Mouse (Mus musculus): ENCODE data around the gene Ftl1. TPM values are rescaled to one million over a fixed set of nuclear protein-coding genes. Genes with fewer than 3 reads are reported as not detected.

Ftl1 gene
- polyA plus RNA-seq, 1 experiment, result 553 TPM

GRCm38 (mm10) chr7:45460377-45460776 is 693 bp upstream of the Ftl1 start:
- H3K4me1 ChIP-seq (ENCODE audit: control insufficient read depth, insufficient read depth, low read length), result peaks cover 28% of the 10 kb centered on the region
- TF ChIP-seq POLR2A (IDR thresholded peaks at IDR 0.05; ENCODE audit: insufficient read depth, low read depth, low read length), result no peak
- no peak for TF ChIP-seq CTCF (IDR thresholded peaks at IDR 0.05; ENCODE audit: insufficient read depth, low read depth, low read length)
- WGBS, result 66% methylated on average over 7 of the region's 7 CpGs
- H3K27ac ChIP-seq (ENCODE audit: insufficient read depth, low read depth, low read length), result peak overlapping the region; percentile 86
- no peak overlapping the region for H3K4me3 ChIP-seq (ENCODE audit: insufficient read depth, low read depth, low read length)

DNA sequence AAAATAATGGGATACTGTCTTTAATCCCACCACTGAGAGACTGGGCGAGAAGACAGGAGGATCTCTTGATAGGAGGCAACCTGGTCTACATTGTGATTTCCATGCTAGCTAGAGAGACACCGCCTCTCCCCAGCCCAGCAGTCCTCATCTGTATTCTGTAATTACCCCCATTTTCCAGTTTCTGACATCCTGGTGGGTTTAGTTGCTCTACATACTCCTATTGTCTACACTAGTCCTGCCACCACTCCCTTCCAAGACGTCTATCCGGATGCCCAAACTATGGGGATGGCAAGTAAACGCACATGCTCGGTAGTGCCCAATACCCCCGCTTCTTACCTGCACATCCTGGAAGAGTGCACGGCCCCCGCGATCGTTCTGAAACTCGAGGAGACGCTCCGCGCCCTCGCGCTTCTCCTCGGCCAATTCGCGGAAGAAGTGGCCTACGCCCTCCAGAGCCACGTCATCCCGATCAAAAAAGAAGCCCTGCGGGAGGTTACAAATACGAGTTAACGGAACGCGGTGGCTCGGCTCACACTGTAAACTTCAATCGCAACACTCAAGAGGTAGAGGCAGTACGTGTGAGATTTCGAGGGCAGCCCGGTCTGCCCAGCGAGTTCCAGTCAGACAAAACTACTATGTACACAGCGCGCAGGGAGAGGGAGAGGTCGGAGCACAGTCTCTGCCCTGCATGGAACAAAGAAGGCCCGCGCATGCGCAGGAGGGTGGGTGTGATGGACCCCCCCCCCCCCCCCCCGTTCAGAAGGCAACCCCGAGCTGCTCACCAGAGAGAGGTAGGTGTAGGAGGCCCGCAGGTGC is 728 bp downstream of the Ftl1 start:
- Histone ChIP-seq H3K4me3 (ENCODE audit: insufficient read depth, low read depth, low read length) (peak overlapping the region; percentile 58), H3K27ac (ENCODE audit: insufficient read depth, low read depth, low read length) (peak overlapping the region; percentile 65), H3K4me1 (ENCODE audit: control insufficient read depth, insufficient read depth, low read length) (peaks cover 22% of the 10 kb centered on the region)
- WGBS, result under 1% methylated on average over 43 of the region's 43 CpGs
- no peak for TF ChIP-seq POLR2A (IDR thresholded peaks at IDR 0.05; ENCODE audit: insufficient read depth, low read depth, low read length)
- no peak for TF ChIP-seq CTCF (IDR thresholded peaks at IDR 0.05; ENCODE audit: insufficient read depth, low read depth, low read length)

DNA sequence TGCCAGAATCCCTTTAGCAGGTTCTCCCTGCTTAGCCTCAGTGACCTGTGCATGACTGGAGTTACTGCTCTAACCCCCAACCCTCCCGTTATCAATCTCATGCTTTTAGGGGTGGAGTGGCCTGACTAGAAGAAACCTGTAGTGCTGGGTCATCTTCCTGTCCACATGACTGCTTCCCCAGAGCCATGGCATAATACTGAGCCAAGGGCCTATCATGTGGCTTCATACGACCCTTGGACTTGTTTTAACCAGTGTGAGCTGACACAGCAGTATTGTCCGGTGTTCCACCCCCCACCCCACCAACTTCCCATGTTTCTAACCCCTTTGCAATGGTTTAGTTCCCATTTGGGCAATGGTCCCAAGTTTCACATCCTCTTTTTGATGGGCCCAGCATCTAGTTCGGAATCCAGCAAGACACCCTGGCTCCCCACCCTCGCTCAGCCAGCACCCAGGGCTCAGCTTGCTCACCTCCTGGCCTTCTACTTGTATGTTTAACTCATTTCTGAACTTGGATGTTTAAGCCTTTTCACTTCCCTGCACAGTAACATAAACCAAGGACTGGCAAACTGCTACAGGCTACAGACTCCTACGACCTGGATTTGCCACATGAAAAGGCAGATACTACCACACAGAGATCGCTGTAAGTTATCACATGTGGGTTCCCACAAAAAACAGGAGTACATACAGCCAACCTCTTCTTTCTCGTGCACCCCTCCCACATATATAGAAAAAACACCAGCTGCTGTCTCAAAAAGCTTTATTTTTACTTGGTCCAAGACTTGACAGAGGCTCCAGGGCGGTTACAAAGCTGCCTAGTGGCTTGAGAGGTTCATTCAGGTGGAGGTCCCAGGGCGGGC is 2.3 kb downstream of the Ftl1 start:
- no peak overlapping the region for H3K4me3 ChIP-seq (ENCODE audit: insufficient read depth, low read depth, low read length)
- peaks cover 22% of the 10 kb centered on the region for H3K4me1 ChIP-seq (ENCODE audit: control insufficient read depth, insufficient read depth, low read length)
- H3K27ac ChIP-seq (ENCODE audit: insufficient read depth, low read depth, low read length), result no peak overlapping the region
- TF ChIP-seq POLR2A (IDR thresholded peaks at IDR 0.05; ENCODE audit: insufficient read depth, low read depth, low read length), result 0 out of 2 replicates have a peak, but pooled peaks have one; percentile 10
- TF ChIP-seq CTCF (IDR thresholded peaks at IDR 0.05; ENCODE audit: insufficient read depth, low read depth, low read length), result no peak
- WGBS, result 42% methylated on average over 10 of the region's 10 CpGs

DNA sequence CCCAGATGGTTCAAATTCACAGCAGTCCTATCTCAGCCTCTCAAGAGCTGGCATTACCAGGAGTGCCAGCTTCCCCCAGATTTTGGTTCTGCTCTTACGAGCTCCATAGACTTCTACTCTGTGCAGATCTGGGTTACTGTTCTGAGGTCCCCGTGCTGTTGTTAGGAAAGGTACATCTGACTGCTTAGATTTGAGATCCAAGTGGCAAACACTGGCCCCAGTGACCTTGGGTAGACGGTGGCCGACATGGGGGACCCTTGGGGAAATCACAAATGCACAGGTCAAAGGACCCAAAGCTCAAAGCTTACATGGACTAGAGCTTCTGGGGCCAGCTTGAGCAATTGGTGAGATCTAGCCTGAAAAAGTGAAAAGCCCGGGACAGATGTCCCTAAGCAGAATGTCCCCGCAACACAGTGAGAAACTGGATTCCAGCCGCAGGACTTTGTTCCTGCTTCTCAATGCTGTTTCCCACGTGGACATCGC is 2.9 kb downstream of the Ftl1 start:
- TF ChIP-seq POLR2A (IDR thresholded peaks at IDR 0.05; ENCODE audit: insufficient read depth, low read depth, low read length), result no peak
- TF ChIP-seq CTCF (IDR thresholded peaks at IDR 0.05; ENCODE audit: insufficient read depth, low read depth, low read length), result no peak
- H3K4me3 ChIP-seq (ENCODE audit: insufficient read depth, low read depth, low read length), result no peak overlapping the region
- 59% methylated on average over 9 of the region's 9 CpGs for WGBS
- no peak overlapping the region for H3K27ac ChIP-seq (ENCODE audit: insufficient read depth, low read depth, low read length)
- H3K4me1 ChIP-seq (ENCODE audit: control insufficient read depth, insufficient read depth, low read length), result peaks cover 22% of the 10 kb centered on the region

DNA sequence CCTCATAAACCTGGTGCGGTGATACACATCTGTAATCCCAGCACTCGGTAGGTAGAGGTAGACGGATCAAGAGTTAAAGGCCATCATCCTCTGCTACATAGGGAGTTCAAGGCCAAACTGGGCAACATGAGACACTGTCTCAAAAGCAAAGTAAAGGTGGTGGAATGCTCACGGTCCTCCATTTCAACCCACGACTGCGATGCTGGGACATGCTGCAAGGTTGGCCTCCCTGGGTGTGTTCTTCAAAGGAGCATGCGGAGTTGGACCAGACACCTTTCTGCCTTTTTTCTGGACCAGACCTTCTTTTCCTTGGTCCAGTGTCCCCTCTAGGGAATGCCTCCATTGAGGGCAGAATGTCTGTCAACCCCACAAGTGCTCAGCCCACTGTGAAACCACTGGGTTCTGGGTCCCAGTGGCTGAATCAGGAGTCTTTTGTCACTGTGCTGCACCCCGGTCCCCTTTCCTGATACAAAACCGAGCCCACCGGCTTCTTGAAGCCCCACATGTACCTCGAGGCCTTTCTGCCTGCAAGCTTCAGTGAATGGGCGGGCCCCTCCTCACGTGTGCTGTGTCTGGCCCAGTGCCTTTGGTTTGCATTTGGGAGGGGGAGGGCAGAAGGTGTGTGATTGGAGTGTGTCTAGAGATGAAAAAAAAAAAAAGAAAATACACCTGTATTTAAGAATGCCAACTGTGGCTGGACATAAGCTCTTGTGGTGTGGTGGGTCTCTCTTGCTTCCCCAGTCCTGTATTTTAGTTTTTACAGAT is 3.6 kb downstream of the Ftl1 start:
- TF ChIP-seq POLR2A (IDR thresholded peaks at IDR 0.05; ENCODE audit: insufficient read depth, low read depth, low read length) (no peak), CTCF (IDR thresholded peaks at IDR 0.05; ENCODE audit: insufficient read depth, low read depth, low read length) (no peak)
- H3K27ac ChIP-seq (ENCODE audit: insufficient read depth, low read depth, low read length), result no peak overlapping the region
- H3K4me3 ChIP-seq (ENCODE audit: insufficient read depth, low read depth, low read length), result no peak overlapping the region
- H3K4me1 ChIP-seq (ENCODE audit: control insufficient read depth, insufficient read depth, low read length), result peaks cover 27% of the 10 kb centered on the region
- WGBS, result 73% methylated on average over 13 of the region's 13 CpGs

- WGBS, result 92% methylated on average over 15 of the region's 15 CpGs
- no peak overlapping the region for H3K4me3 ChIP-seq (ENCODE audit: insufficient read depth, low read depth, low read length)
- TF ChIP-seq CTCF (IDR thresholded peaks at IDR 0.05; ENCODE audit: insufficient read depth, low read depth, low read length) (no peak), POLR2A (IDR thresholded peaks at IDR 0.05; ENCODE audit: insufficient read depth, low read depth, low read length) (no peak)
- H3K27ac ChIP-seq (ENCODE audit: insufficient read depth, low read depth, low read length), result no peak overlapping the region
- H3K4me1 ChIP-seq (ENCODE audit: control insufficient read depth, insufficient read depth, low read length), result peaks cover 17% of the 10 kb centered on the region
Observed at GRCm38 (mm10) chr7:45454971-45455370, 4.7 kb downstream of the Ftl1 start.

DNA sequence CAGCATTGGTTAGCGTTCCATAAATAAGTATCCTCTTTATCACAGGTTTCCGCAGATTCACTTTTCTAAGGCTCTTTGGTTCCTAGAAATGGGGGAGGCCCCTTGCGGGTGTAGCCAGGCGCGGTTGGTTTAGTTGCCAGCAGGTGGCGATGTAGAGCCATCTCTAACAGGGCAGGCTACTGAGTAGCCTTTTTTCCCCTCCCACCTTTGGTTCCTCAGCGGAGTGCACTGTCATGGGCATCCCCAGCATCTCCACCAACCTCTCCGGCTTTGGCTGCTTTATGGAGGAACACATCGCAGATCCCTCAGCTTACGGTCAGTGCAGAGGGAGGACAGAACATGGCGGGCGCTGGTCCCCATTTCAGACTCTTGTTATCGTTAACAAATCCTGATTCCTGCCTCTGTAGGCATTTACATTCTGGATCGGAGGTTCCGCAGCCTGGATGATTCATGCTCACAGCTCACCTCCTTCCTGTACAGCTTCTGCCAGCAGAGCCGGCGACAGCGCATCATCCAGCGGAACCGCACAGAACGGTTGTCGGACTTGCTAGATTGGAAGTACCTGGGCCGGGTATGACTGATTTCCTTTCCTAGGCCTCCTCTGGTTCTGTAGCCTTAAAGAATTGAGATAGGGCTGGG is 8.2 kb downstream of the Ftl1 start:
- Histone ChIP-seq H3K27ac (ENCODE audit: insufficient read depth, low read depth, low read length) (peak overlapping the region; percentile 16; the same call in 1 of the 2 replicates), H3K4me1 (ENCODE audit: control insufficient read depth, insufficient read depth, low read length) (peaks cover 7% of the 10 kb centered on the region), H3K4me3 (ENCODE audit: insufficient read depth, low read depth, low read length) (peak overlapping the region; percentile 44)
- WGBS, result 39% methylated on average over 23 of the region's 23 CpGs
- TF ChIP-seq POLR2A (IDR thresholded peaks at IDR 0.05; ENCODE audit: insufficient read depth, low read depth, low read length), result no peak
- peak; percentile 73 for TF ChIP-seq CTCF (IDR thresholded peaks at IDR 0.05; ENCODE audit: insufficient read depth, low read depth, low read length)

DNA sequence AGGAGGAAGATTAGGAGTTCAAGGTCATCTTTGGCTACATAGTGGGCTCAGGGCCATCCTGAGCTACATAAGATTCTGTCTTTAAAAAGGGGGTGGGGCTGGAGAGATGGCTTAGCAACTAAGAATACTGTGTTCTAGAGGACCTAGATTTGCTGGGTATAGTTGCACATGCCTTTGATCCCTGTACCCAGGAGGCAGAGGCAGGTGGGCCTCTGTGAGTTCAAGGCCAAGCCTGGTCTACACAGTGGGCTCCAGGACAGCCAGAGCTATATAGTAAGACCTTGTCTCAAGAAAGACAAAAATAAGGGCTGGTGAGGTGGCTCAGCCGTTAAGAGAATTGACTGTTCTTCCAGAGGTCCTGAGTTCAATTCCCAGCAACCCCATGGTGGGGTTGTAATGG is 9.7 kb downstream of the Ftl1 start:
- Histone ChIP-seq H3K27ac (ENCODE audit: insufficient read depth, low read depth, low read length) (no peak overlapping the region), H3K4me1 (ENCODE audit: control insufficient read depth, insufficient read depth, low read length) (peaks cover 7% of the 10 kb centered on the region), H3K4me3 (ENCODE audit: insufficient read depth, low read depth, low read length) (no peak overlapping the region)
- TF ChIP-seq POLR2A (IDR thresholded peaks at IDR 0.05; ENCODE audit: insufficient read depth, low read depth, low read length) (no peak), CTCF (IDR thresholded peaks at IDR 0.05; ENCODE audit: insufficient read depth, low read depth, low read length) (no peak)
- WGBS, result 79% methylated on average over 1 of the region's 1 CpGs
